Mouse (Mus musculus) neural tube, embryonic 13.5 days (tissue): ENCODE data around the gene Magi3. TPM values are rescaled to one million over a fixed set of nuclear protein-coding genes. Genes with fewer than 3 reads are reported as not detected.
A peak's percentile ranks its signal among the peaks of the same experiment; 100 is the strongest.

Experiments
- ATAC-seq: fragments of 200-750 bp; cut with Nextera tagmentation; 2 replicates; pipeline ENCODE4 v1.8.0; 2017; ENCODE audit warnings: low read depth, mild to moderate bottlenecking, moderate TSS enrichment, moderate library complexity
- H3K27ac ChIP-seq: fragments of 300-500 bp; sonication (generic); replicated peaks from 2 replicates; pipeline ENCODE4 v1.5.1; 2015; ENCODE audit warnings: moderate library complexity, mild to moderate bottlenecking, inconsistent platforms
- H3K27me3 ChIP-seq: fragments of 300-500 bp; sonication (generic); 2 replicates; pipeline ENCODE4 v1.6.1; 2015; ENCODE audit warnings: mild to moderate bottlenecking, inconsistent platforms
- H3K36me3 ChIP-seq: fragments of 300-500 bp; sonication (generic); 2 replicates; pipeline ENCODE4 v1.6.1; 2015; ENCODE audit warnings: mild to moderate bottlenecking, inconsistent platforms
- H3K4me1 ChIP-seq: fragments of 300-500 bp; sonication (generic); replicated peaks from 2 replicates; pipeline ENCODE4 v1.6.1; 2015; ENCODE audit warnings: inconsistent platforms
- H3K4me2 ChIP-seq: fragments of 300-500 bp; sonication (generic); 2 replicates; pipeline ENCODE4 v1.6.1; 2015; ENCODE audit warnings: inconsistent platforms, mild to moderate bottlenecking, moderate library complexity
- H3K4me3 ChIP-seq: fragments of 300-500 bp; sonication (generic); 2 replicates; pipeline ENCODE4 v1.5.1; 2015; ENCODE audit warnings: mild to moderate bottlenecking, inconsistent platforms
- H3K9ac ChIP-seq: fragments of 300-500 bp; sonication (generic); 2 replicates; pipeline ENCODE4 v1.6.1; 2015; ENCODE audit warnings: moderate library complexity, mild to moderate bottlenecking, inconsistent platforms
- H3K9me3 ChIP-seq: fragments of 300-500 bp; sonication (generic); 2 replicates; pipeline ENCODE4 v1.6.1; 2016; ENCODE audit warnings: inconsistent platforms
- WGBS: fragments of 180-500 bp; shearing (Covaris S2); methylation state at CpG from one replicate; pipeline ENCODE4 v1.1.7; 2015; 5-methylcytosine and 5-hydroxymethylcytosine counted together
- polyA plus RNA-seq: library from polyadenylated mRNA; unstranded; fragments of >200 nt; fragmentation: Nextera tagmentation; extraction: Ambion mirVana; gene quantifications from 2 replicates; pipeline ENCODE4 v1.2.1, GENCODE M21; 2015

Magi3 gene
- polyA plus RNA-seq, 1 experiment from 2014 or later: 8.6 TPM

GRCm38 (mm10) chr3:104017931-104018330 lies 202.2 kb downstream of the Magi3 start:
- Histone ChIP-seq H3K36me3 (peaks cover 66% of the 10 kb centered on the region), H3K4me1 (no peaks in the 10 kb centered on the region), H3K4me2 (no peak overlapping the region), H3K27me3 (no peaks in the 10 kb centered on the region), H3K9me3 (no peaks in the 10 kb centered on the region), H3K4me3 (no peak overlapping the region), H3K27ac (no peak overlapping the region), H3K9ac (no peak overlapping the region)
- ATAC-seq: no peak
- WGBS: 75% methylated on average over 3 of the region's 3 CpGs

DNA sequence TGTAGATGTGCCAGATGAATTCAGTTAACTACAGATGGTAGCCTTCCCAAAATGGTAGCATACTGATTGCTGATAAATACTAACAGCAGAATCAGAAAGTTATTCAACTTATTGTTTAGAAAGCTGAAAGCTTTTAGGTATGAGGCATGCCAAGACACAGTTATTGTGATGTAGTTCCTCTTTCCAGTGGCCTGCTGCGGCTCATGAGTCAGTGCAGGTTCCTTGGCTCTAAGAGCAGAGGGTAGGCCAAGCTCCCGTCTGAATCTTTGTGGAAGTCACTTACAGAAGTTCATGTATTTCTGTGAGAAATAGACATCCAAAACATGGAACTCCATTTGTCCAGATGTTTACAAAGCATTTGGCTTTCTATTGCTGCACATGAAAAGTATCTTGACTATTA lies 208.2 kb downstream of the Magi3 start:
- Histone ChIP-seq H3K4me2 (no peak overlapping the region), H3K4me3 (no peak overlapping the region), H3K36me3 (peaks cover 50% of the 10 kb centered on the region), H3K9ac (no peak overlapping the region), H3K9me3 (no peaks in the 10 kb centered on the region), H3K27ac (no peak overlapping the region), H3K4me1 (0 out of 2 replicates have a peak, but pooled peaks cover 3% of the 10 kb centered on the region), H3K27me3 (no peaks in the 10 kb centered on the region)
- 93% methylated on average over 2 of the region's 2 CpGs for WGBS
- no peak for ATAC-seq

GRCm38 (mm10) chr3:104009924-104010662 lies 210.1 kb downstream of the Magi3 start:
- no peak for ATAC-seq
- H3K4me2 ChIP-seq: no peak overlapping the region
- H3K27ac ChIP-seq: no peak overlapping the region
- H3K27me3 ChIP-seq: no peaks in the 10 kb centered on the region
- peaks cover 50% of the 10 kb centered on the region for H3K36me3 ChIP-seq
- H3K4me3 ChIP-seq: no peak overlapping the region
- H3K4me1 ChIP-seq: 0 out of 2 replicates have a peak, but pooled peaks cover 3% of the 10 kb centered on the region
- 92% methylated on average over 5 of the region's 5 CpGs for WGBS
- no peak overlapping the region for H3K9ac ChIP-seq
- no peaks in the 10 kb centered on the region for H3K9me3 ChIP-seq

- ATAC-seq: no peak; the same call in 1 of the 2 replicates
- Histone ChIP-seq H3K36me3 (peaks cover 60% of the 10 kb centered on the region), H3K4me3 (no peak overlapping the region), H3K9me3 (no peaks in the 10 kb centered on the region), H3K27me3 (no peaks in the 10 kb centered on the region), H3K27ac (no peak overlapping the region), H3K4me2 (no peak overlapping the region), H3K4me1 (0 out of 2 replicates have a peak, but pooled peaks cover 3% of the 10 kb centered on the region), H3K9ac (no peak overlapping the region)
- WGBS: 64% methylated on average over 8 of the region's 8 CpGs
Observed at GRCm38 (mm10) chr3:104007479-104007878, 212.7 kb downstream of the Magi3 start.

DNA sequence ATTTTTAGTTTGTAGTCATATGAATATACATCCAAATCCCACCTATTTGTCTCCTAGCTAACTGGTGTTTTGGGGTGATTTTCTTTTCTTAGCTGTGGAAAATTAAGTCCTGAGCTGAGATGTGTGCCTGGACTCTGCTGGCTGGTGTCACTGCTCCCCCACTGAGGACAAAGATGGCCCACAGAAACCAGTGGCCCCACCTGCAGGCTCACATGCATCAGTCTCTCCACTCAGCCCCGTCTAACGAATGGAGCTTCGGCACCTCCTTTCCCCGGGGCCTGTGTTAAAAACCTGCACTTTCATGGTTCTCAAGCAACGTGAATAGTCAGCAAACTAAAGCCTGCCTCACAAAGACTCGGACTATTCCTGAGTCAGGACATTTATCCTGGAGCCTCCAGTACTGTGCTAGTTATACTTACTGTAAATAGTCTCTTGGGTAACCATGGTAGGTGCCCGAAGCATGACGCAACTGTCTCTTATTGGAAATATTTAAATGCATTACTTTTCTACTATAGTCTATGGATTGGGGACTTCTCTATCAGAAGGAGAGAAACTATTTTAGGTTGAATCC lies 213.2 kb downstream of the Magi3 start:
- peaks cover 60% of the 10 kb centered on the region for H3K36me3 ChIP-seq
- 75% methylated on average over 8 of the region's 8 CpGs for WGBS

DNA sequence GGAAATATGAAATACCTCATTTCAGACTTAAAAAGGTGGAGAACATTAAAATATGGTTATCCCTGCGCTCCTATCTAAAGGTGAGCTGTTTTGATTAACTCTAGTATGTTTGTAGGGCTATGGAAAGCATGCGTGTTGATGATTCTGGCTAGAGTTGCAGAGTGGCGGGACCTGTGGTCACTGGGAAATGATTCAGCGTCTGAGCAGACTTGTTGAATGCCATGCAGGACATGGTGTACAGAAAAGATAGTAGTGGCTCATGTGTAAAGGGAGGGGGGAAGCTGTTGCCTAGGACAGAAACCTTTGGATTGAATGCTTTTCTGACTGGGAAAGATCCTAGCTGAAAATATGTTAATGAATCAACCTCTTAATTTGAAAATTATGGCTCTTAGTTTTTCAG lies 221.4 kb downstream of the Magi3 start:
- Histone ChIP-seq H3K36me3 (peaks cover 76% of the 10 kb centered on the region), H3K27ac (no peak overlapping the region), H3K9ac (no peak overlapping the region), H3K4me2 (no peak overlapping the region), H3K4me3 (no peak overlapping the region), H3K27me3 (no peaks in the 10 kb centered on the region), H3K9me3 (no peaks in the 10 kb centered on the region), H3K4me1 (no peaks in the 10 kb centered on the region)
- no peak for ATAC-seq
- 96% methylated on average over 4 of the region's 4 CpGs for WGBS

More for the DNA sequence above, 213.2 kb downstream of the Magi3 start:
- Histone ChIP-seq H3K4me3 (no peak overlapping the region), H3K9me3 (no peaks in the 10 kb centered on the region), H3K27me3 (no peaks in the 10 kb centered on the region), H3K4me2 (no peak overlapping the region), H3K4me1 (0 out of 2 replicates have a peak, but pooled peaks cover 3% of the 10 kb centered on the region), H3K9ac (no peak overlapping the region), H3K27ac (0 out of 2 replicates have a peak overlapping the region, but pooled peaks have one; percentile 18)
- ATAC-seq: peak; percentile 32; the same call in 1 of the 2 replicates

DNA sequence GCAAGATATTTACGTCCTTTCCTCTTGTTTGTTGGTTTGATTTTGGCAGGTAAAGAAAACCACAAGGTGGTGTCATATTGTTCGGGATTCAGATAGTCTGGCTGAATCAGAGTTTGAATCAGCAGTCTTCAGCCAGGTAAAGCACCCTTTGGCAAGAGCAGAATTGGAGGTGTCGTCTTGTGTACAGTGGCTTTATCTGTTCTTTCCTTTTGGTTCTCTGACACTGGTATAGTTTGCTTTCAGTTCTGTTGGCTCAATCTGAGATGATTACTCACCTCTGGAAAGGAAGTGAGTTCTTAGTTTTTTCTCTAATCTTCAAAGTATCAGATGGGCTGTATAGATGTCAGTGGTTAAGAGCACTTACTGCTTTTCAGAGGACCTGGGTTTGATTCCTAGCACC lies 228.9 kb downstream of the Magi3 start:
- Histone ChIP-seq H3K4me1 (no peaks in the 10 kb centered on the region), H3K27ac (no peak overlapping the region), H3K9ac (no peak overlapping the region), H3K27me3 (no peaks in the 10 kb centered on the region), H3K36me3 (peaks cover 80% of the 10 kb centered on the region), H3K4me3 (no peak overlapping the region), H3K9me3 (no peaks in the 10 kb centered on the region), H3K4me2 (no peak overlapping the region)
- no peak for ATAC-seq
- 96% methylated on average over 3 of the region's 3 CpGs for WGBS

GRCm38 (mm10) chr3:103989352-103989751 lies 230.8 kb downstream of the Magi3 start:
- Histone ChIP-seq H3K27ac (no peak overlapping the region), H3K4me2 (no peak overlapping the region), H3K36me3 (peaks cover 81% of the 10 kb centered on the region), H3K4me1 (no peaks in the 10 kb centered on the region), H3K9ac (no peak overlapping the region), H3K27me3 (no peaks in the 10 kb centered on the region), H3K4me3 (no peak overlapping the region), H3K9me3 (no peaks in the 10 kb centered on the region)
- ATAC-seq: no peak
- WGBS: 90% methylated on average over 4 of the region's 4 CpGs

GRCm38 (mm10) chr3:103987831-103988432 lies 232.2 kb downstream of the Magi3 start:
- H3K4me3 ChIP-seq: no peak overlapping the region
- peaks cover 82% of the 10 kb centered on the region for H3K36me3 ChIP-seq
- H3K4me1 ChIP-seq: no peaks in the 10 kb centered on the region
- no peak overlapping the region for H3K4me2 ChIP-seq
- no peaks in the 10 kb centered on the region for H3K27me3 ChIP-seq
- H3K27ac ChIP-seq: no peak overlapping the region
- WGBS: 76% methylated on average over 5 of the region's 5 CpGs
- H3K9me3 ChIP-seq: no peaks in the 10 kb centered on the region
- ATAC-seq: no peak
- H3K9ac ChIP-seq: no peak overlapping the region

DNA sequence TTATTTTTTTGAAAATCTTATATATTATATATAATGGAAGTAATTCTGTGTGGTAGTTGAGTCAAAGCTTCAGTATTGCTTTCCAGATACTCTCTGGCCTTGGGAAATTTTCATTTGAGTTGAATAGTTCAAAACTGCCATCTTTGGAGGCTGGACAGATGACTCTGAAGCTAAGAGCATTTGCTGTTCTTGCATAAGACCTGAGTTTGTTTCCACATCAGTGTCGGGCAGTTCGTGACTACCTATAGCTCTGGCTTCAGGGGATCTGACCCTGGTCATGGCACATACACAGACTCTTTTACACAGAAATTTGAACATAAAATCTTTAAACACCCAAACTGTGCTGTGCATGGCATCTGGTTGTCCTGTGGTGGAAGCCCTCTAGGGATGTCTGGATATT lies 235.0 kb downstream of the Magi3 start:
- Histone ChIP-seq H3K4me2 (no peak overlapping the region), H3K9me3 (no peaks in the 10 kb centered on the region), H3K36me3 (peaks cover 75% of the 10 kb centered on the region), H3K9ac (no peak overlapping the region), H3K27ac (no peak overlapping the region), H3K4me3 (no peak overlapping the region), H3K27me3 (no peaks in the 10 kb centered on the region), H3K4me1 (no peaks in the 10 kb centered on the region)
- 96% methylated on average over 2 of the region's 2 CpGs for WGBS
- ATAC-seq: no peak

GRCm38 (mm10) chr3:103984556-103984955 lies 235.6 kb downstream of the Magi3 start:
- no peaks in the 10 kb centered on the region for H3K9me3 ChIP-seq
- H3K4me2 ChIP-seq: no peak overlapping the region
- no peak overlapping the region for H3K4me3 ChIP-seq
- H3K27ac ChIP-seq: no peak overlapping the region
- H3K4me1 ChIP-seq: no peaks in the 10 kb centered on the region
- 78% methylated on average over 4 of the region's 4 CpGs for WGBS
- H3K27me3 ChIP-seq: no peaks in the 10 kb centered on the region
- ATAC-seq: no peak
- H3K36me3 ChIP-seq: peaks cover 75% of the 10 kb centered on the region
- no peak overlapping the region for H3K9ac ChIP-seq

DNA sequence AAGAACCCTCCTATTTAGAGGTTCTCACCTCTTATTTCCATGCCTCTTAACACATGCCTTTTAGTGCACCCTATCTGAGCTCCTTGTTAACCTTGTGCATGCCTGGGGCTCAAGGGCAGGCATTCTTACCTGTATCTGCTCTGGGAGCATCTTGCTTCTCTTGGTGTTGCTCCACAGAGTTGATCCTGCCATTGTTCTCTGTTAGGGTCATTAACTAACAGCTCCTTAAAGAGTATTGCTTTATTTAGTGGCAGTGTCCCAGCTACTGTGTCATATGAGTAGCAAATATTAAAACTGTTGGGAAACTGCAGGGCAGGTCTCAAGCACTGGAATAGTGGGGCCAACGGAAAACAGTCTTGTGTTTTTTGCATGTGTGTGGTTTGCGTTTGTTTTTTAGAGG lies 249.0 kb downstream of the Magi3 start:
- no peak overlapping the region for H3K4me3 ChIP-seq
- H3K27me3 ChIP-seq: no peaks in the 10 kb centered on the region
- H3K9me3 ChIP-seq: no peaks in the 10 kb centered on the region
- 98% methylated on average over 2 of the region's 2 CpGs for WGBS
- no peak for ATAC-seq
- H3K36me3 ChIP-seq: peaks cover 30% of the 10 kb centered on the region
- no peak overlapping the region for H3K27ac ChIP-seq
- H3K4me2 ChIP-seq: no peak overlapping the region
- peaks cover 31% of the 10 kb centered on the region for H3K4me1 ChIP-seq
- no peak overlapping the region for H3K9ac ChIP-seq
